Mouse (Mus musculus): ENCODE measurements around the gene Plppr1. TPM values are rescaled to one million over a fixed set of nuclear protein-coding genes. Genes with fewer than 3 reads are reported as not detected.
"Not testable (repeated sequence)": the region's sequence is repeated elsewhere in the genome, so short reads cannot be mapped to it uniquely, and the experiment has no call there.

The Plppr1 gene
- polyA plus RNA-seq, 1 experiment from 2014 or later = 3.4 TPM

GRCm38 (mm10) chr4:49278515-49278914, 219.4 kb downstream of the Plppr1 start:
- Histone ChIP-seq H3K27ac (replicated peaks) (no peak overlapping the region), H3K4me3 (no peak overlapping the region), H3K36me3 (no peaks in the 10 kb centered on the region), H3K27me3 (ENCODE audit: low read depth, poor library complexity, severe bottlenecking) (no peaks in the 10 kb centered on the region), H3K9me3 (replicated peaks) (no peaks in the 10 kb centered on the region), H3K4me1 (no peaks in the 10 kb centered on the region)
- no peak for DNase-seq (ENCODE audit: low spot score)
- 92% methylated on average over 5 of the region's 5 CpGs for WGBS

DNA sequence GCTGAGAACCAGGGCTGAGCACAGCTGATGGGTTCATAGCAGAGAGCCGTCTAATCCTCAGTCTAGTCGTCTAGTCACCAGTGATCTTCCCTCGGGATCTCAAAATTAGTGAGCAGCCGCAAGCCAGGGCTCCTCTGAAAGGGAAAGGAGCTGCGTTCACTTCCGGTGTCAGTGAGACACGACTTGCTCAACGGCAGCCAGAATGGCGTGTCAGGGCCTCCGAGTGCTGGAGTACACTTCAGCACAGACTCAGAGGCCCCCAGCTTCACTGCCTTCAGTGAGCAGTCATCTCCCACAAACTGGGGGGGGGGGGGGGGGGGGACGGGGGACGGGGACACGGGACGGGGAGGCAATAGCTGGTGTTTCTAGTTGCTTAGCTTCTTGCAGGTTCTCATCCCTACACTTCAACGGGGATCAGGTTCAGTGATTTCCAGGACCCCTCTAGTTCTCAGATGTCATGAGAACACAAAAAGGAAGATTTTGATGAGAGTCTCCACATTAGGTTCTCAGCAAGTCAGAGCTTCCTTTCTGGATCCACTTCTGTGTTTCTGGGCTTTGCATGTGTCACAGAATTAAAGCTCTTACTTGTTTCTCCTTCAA, 225.7 kb downstream of the Plppr1 start:
- no peak overlapping the region for H3K4me3 ChIP-seq
- H3K27me3 ChIP-seq (ENCODE audit: low read depth, poor library complexity, severe bottlenecking) = no peaks in the 10 kb centered on the region
- no peak overlapping the region for H3K27ac ChIP-seq (replicated peaks)
- H3K9me3 ChIP-seq (replicated peaks) = no peaks in the 10 kb centered on the region; the same call in 1 of the 2 replicates
- no peak for DNase-seq (ENCODE audit: low spot score)
- WGBS = 81% methylated on average over 14 of the region's 15 CpGs
- peaks cover 12% of the 10 kb centered on the region; the same call in 1 of the 2 replicates for H3K4me1 ChIP-seq
- H3K36me3 ChIP-seq = no peaks in the 10 kb centered on the region

DNA sequence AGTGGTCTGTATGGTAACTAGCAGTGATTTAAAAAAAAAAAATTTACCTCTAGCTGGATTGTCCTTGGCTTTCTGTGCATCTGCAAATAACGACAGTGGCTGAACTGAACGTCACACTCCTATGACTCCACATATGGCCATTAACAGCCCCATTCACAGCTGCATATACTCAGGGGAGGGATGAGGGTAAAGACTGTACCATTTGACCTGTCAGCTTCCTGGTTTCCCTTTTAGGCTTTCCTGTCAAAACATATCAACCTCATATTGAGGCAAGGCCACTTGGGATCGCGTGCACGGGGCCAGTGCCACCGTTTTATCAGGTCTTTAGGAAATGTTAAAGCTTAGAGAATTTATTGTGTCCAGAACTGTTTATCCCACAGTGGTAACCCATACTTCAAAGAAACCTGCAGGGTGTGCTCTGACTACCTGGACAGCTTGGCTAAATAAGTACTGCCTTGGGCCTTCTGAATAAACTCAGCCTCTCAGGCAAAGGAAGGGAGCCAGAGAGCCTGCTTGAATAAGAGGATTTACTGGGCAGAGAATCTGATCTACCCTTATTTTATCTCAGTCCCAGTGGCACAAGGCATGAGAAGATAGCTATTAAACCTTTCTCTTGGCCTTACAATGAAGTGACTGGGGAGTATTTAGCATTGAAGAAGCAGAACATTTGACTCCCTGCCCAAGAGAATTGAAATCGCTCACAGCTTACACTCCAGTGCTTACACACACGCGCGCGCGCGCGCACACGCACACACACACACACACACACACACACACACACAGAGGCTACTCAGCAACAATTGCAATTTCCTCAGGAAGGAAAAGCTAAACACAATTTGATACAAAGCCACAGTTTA, 226.5 kb downstream of the Plppr1 start:
- DNase-seq (ENCODE audit: low spot score) = no peak

GRCm38 (mm10) chr4:49286197-49286492, 227.1 kb downstream of the Plppr1 start:
- Histone ChIP-seq H3K4me3 (no peak overlapping the region), H3K36me3 (no peaks in the 10 kb centered on the region), H3K27me3 (ENCODE audit: low read depth, poor library complexity, severe bottlenecking) (no peaks in the 10 kb centered on the region), H3K27ac (replicated peaks) (no peak overlapping the region), H3K4me1 (peaks cover 12% of the 10 kb centered on the region; the same call in 1 of the 2 replicates), H3K9me3 (replicated peaks) (no peaks in the 10 kb centered on the region; the same call in 1 of the 2 replicates)
- DNase-seq (ENCODE audit: low spot score) = no peak
- 83% methylated on average over 4 of the region's 4 CpGs for WGBS

More for the DNA sequence above, 226.5 kb downstream of the Plppr1 start:
- no peak overlapping the region for H3K27ac ChIP-seq (replicated peaks)
- H3K9me3 ChIP-seq (replicated peaks) = no peaks in the 10 kb centered on the region; the same call in 1 of the 2 replicates
- H3K36me3 ChIP-seq = no peaks in the 10 kb centered on the region
- H3K4me3 ChIP-seq = no peak overlapping the region
- no peaks in the 10 kb centered on the region for H3K27me3 ChIP-seq (ENCODE audit: low read depth, poor library complexity, severe bottlenecking)
- 85% methylated on average over 15 of the region's 15 CpGs for WGBS
- peaks cover 12% of the 10 kb centered on the region; the same call in 1 of the 2 replicates for H3K4me1 ChIP-seq

GRCm38 (mm10) chr4:49296434-49296833, 237.4 kb downstream of the Plppr1 start:
- H3K4me1 ChIP-seq = no peaks in the 10 kb centered on the region
- no peaks in the 10 kb centered on the region for H3K36me3 ChIP-seq
- WGBS = 75% methylated on average over 1 of the region's 1 CpGs
- no peak overlapping the region for H3K27ac ChIP-seq (replicated peaks)
- H3K27me3 ChIP-seq (ENCODE audit: low read depth, poor library complexity, severe bottlenecking) = no peaks in the 10 kb centered on the region
- no peaks in the 10 kb centered on the region for H3K9me3 ChIP-seq (replicated peaks)
- no peak for DNase-seq (ENCODE audit: low spot score)
- H3K4me3 ChIP-seq = no peak overlapping the region

GRCm38 (mm10) chr4:49299576-49299975, 240.5 kb downstream of the Plppr1 start:
- Histone ChIP-seq H3K9me3 (replicated peaks) (no peaks in the 10 kb centered on the region), H3K4me1 (no peaks in the 10 kb centered on the region), H3K36me3 (no peaks in the 10 kb centered on the region), H3K27ac (replicated peaks) (no peak overlapping the region), H3K27me3 (ENCODE audit: low read depth, poor library complexity, severe bottlenecking) (no peaks in the 10 kb centered on the region), H3K4me3 (no peak overlapping the region)
- no peak for DNase-seq (ENCODE audit: low spot score)
- WGBS = 63% methylated on average over 1 of the region's 1 CpGs

DNA sequence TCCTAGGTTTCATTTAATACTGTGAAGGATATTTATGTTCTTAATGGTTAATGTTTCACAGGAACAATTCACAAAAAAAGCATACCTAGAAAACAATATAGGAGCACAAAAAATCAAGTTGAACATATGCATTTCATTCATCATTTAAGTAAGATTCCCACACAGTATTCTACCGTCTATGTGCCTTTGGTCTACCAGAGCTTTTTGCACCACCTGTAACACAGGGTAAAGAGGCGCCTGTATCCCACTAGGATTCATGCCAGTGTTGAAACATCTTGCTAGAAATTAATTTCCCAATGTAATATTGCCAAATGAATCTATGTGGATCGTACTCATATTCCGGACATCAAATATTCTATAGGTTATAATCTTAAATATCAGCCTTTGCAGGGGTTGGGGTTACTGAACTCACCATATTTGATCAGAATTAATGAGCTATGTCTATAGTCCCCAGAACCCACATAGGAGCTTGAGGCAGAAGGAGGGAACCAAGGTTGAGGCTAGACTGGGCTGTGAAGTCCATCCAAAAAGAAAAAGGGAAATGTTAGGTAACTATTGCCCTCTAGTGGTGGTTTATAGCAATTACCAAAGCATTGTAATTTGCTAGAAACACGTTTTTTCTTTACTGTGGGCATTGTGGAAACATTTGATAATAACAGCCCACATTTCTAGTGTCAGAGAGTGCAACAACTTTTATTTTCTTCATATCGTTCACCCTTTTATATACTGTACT, 263.0 kb downstream of the Plppr1 start:
- 57% methylated on average over 6 of the region's 6 CpGs for WGBS
- no peak overlapping the region for H3K4me3 ChIP-seq
- no peaks in the 10 kb centered on the region for H3K4me1 ChIP-seq
- H3K9me3 ChIP-seq (replicated peaks) = no peaks in the 10 kb centered on the region
- no peak overlapping the region for H3K27ac ChIP-seq (replicated peaks)
- no peak for DNase-seq (ENCODE audit: low spot score)
- H3K27me3 ChIP-seq (ENCODE audit: low read depth, poor library complexity, severe bottlenecking) = no peaks in the 10 kb centered on the region
- no peaks in the 10 kb centered on the region for H3K36me3 ChIP-seq

DNA sequence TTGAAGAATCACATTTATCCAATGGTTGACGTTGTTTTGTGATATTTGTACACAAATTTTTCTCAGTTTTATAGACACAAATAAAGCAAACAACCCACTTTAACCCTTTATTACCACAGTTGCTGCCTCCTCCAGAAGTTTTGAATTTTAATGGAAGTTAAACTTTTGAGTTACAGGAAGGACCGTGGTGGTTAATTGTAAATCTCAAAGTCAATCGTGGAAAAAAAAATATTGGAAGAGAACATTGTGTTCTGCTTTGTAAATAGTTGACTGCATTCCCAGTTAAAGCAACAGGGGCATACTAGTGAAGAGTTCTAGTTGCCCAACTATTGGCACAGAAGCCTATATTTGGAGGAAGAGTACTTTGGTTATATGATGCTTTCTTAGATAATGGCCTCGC, 278.9 kb downstream of the Plppr1 start:
- not testable (repeated sequence) for H3K4me1 ChIP-seq; H3K36me3 ChIP-seq; H3K27ac ChIP-seq (replicated peaks); H3K9me3 ChIP-seq (replicated peaks); H3K4me3 ChIP-seq; H3K27me3 ChIP-seq (ENCODE audit: low read depth, poor library complexity, severe bottlenecking); DNase-seq (ENCODE audit: low spot score)
- WGBS = 89% methylated on average over 3 of the region's 4 CpGs

DNA sequence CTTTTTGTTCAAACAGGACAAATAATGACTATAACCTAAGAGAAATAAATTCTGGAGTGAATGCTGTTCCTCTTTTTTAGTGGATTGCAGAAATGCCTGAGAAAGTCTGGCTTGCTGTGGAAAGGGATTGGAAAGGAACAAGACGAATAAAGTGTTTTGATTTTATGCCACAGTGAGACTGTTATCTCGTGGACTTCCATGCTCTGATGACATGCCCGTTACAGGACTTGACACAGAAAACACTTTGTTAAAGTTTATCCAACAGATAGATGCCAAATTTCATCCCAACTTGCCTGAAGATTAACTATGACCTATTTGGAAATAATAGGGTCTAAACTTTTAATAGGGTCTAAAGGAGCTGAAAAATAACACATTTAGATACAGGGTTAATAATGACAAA, 281.0 kb downstream of the Plppr1 start:
- 87% methylated on average over 3 of the region's 3 CpGs for WGBS
- H3K27me3 ChIP-seq (ENCODE audit: low read depth, poor library complexity, severe bottlenecking); H3K9me3 ChIP-seq (replicated peaks); H3K27ac ChIP-seq (replicated peaks); DNase-seq (ENCODE audit: low spot score); H3K4me3 ChIP-seq; H3K4me1 ChIP-seq; H3K36me3 ChIP-seq: not testable (repeated sequence)

- not testable (repeated sequence) for H3K27me3 ChIP-seq (ENCODE audit: low read depth, poor library complexity, severe bottlenecking); DNase-seq (ENCODE audit: low spot score); H3K27ac ChIP-seq (replicated peaks); H3K36me3 ChIP-seq; H3K4me1 ChIP-seq; H3K9me3 ChIP-seq (replicated peaks); H3K4me3 ChIP-seq
- 75% methylated on average over 1 of the region's 1 CpGs for WGBS
Observed at GRCm38 (mm10) chr4:49348001-49348400, 288.9 kb downstream of the Plppr1 start.

DNA sequence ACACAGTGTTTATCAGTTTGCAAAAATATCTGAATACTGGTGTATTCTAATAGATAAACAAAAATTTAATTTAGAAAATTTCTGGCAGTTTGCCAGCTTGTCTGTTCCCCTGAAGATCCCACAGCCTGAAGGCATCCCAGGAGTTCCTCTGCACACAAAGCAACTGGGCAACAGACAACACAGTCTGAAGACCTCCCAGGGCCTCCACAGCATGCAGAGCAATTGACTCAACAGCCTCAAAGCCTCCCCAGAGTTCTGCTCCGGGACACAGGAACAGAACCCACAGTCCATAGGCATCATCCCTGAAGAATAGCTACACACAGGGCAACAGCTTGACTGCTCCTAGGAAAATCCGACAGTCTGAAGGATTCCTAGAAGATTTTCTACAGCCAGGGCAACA, 289.6 kb downstream of the Plppr1 start:
- WGBS = 49% methylated on average over 2 of the region's 2 CpGs
- Histone ChIP-seq H3K4me1 (no peaks in the 10 kb centered on the region), H3K4me3 (no peak overlapping the region), H3K36me3 (no peaks in the 10 kb centered on the region), H3K27me3 (ENCODE audit: low read depth, poor library complexity, severe bottlenecking) (no peaks in the 10 kb centered on the region), H3K9me3 (replicated peaks) (no peaks in the 10 kb centered on the region), H3K27ac (replicated peaks) (no peak overlapping the region)
- no peak for DNase-seq (ENCODE audit: low spot score)

- H3K9me3 ChIP-seq (replicated peaks) = no peaks in the 10 kb centered on the region
- no peak for DNase-seq (ENCODE audit: low spot score)
- no peak overlapping the region for H3K27ac ChIP-seq (replicated peaks)
- 90% methylated on average over 4 of the region's 4 CpGs for WGBS
- no peaks in the 10 kb centered on the region for H3K4me1 ChIP-seq
- no peak overlapping the region for H3K4me3 ChIP-seq
- no peaks in the 10 kb centered on the region for H3K27me3 ChIP-seq (ENCODE audit: low read depth, poor library complexity, severe bottlenecking)
- H3K36me3 ChIP-seq = no peaks in the 10 kb centered on the region
Observed at GRCm38 (mm10) chr4:49350470-49350869, 291.4 kb downstream of the Plppr1 start.

DNA sequence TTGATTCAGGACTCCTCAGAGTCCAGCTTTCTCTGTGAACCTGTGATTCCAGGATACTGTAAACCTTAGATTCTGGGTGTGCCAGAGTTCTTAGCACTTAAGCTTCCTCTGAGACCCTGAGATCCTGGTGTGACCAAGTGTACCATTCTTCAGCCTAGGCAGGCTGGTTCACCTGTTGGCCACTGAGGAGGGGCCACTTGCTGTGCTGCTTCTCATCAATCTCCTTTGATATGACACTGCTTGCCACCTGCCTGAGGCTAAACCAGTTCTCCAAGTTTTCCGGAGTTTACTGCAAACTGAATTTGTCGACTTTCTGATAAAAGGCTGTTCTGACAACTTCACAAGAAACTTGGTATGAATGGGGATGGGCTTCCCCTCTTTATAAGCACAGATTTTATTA, 298.0 kb downstream of the Plppr1 start:
- Histone ChIP-seq H3K4me3 (no peak overlapping the region), H3K27me3 (ENCODE audit: low read depth, poor library complexity, severe bottlenecking) (no peaks in the 10 kb centered on the region), H3K36me3 (no peaks in the 10 kb centered on the region), H3K4me1 (no peaks in the 10 kb centered on the region), H3K9me3 (replicated peaks) (peaks cover 7% of the 10 kb centered on the region; the same call in 1 of the 2 replicates), H3K27ac (replicated peaks) (no peak overlapping the region)
- WGBS = 88% methylated on average over 2 of the region's 2 CpGs
- no peak for DNase-seq (ENCODE audit: low spot score)

All from midbrain, embryonic 10.5 days (tissue).